14 mouse cellular contexts compared by ENCODE assay signal in the genomic region with DNA sequence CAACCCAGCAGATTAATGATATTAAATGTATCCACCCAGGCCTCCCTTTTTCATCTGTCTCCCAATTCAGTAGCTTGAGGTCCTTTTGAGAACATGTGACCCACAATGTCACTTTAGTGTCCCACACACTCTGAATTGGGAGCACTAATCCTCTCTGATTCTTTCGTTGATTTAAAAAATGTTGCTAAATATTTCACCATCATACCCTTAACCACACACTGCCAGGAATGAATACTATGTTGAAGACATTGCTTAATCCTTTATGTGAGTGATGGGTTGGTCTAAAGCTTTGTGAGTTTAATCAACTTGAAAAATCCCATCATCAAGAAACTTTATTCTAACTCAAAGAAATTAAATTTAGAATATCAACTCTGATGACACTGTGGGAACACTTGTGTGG.
A peak's percentile ranks its signal among the peaks of the same experiment; 100 is the strongest.
DNase-seq lines count a peak whose midpoint lies in the region; ATAC-seq lines count a peak whose summit lies in the region.
"Had no signal": no experiment of that assay in that cellular context is flagged by ENCODE, and none has a peak within 500 bp of the region (broad histone marks: within the 10 kb centered on the region; RNA-seq: fewer than 3 reads in every experiment).

No protein-coding gene starts in this region.

- peak; percentile 83 for ATAC-seq in granulocyte monocyte progenitor cell, adult 5-6 weeks (replicated peaks; ENCODE audit: poor library complexity, severe bottlenecking)
- ATAC-seq in megakaryocyte progenitor cell, adult 5-6 weeks (replicated peaks; ENCODE audit: poor library complexity): peak; percentile 58
- ATAC-seq: activated CD4-positive, CD25-positive, alpha-beta regulatory T cell, adult 4 months; CD4-positive, CD25-positive, alpha-beta regulatory T cell, adult 4 months; Patski had no signal

- DNase-seq in Muller cell, postnatal 12 days (ENCODE audit: inconsistent ontology term): peak; percentile 68
- DNase-seq in adrenal gland, postnatal 14 days: no peak
- DNase-seq in B cell, adult 2 months: no peak
- no peak for DNase-seq in thymus, postnatal 25 days
- DNase-seq: adrenal gland, adult 2 months; adrenal gland, adult 8-10 months; adrenal gland, postnatal 10 days; adrenal gland, postnatal 25 days; cerebellum, adult 11 months had no signal
